ENCODE assay signal across 8 mouse cellular contexts in the genomic region with DNA sequence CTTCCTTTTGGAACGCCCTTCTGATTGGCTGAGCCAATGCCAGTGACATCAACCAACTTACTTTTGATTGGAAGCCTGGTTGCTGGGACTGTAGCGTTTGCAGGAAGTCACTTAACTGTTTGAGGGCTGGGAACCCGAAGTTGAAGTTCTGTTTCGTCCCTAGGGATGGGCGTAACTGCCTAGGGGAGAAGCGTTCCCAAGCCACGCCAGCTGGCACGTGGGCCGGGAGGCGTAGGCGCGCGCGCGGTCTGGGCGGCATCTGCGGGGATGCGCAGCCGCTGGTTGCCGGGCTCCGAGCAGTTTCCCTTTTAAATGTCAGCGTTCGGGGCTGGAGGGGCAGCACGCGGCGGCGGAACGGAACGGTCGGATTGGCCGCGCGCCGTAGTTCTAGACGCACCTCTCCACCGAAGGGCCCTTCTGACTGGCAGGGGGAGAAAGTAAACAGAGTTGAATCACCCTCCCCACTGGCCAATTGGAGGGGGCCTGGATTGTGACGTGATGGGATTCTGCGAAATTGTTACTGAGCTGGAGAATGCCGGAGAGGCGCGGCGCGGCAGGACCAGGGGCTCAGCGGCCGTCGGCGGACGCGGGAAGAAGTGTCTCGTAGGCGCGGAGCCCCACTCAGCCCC. TPM values are rescaled to one million over a fixed set of nuclear protein-coding genes. Genes with fewer than 3 reads are reported as not detected.
DNase-seq lines count a peak whose midpoint lies in the region; ATAC-seq lines count a peak whose summit lies in the region.

Gene Klf9, plus strand, starts transcription at position 538 of the 629 bp plus-strand sequence.

- H3K4me3 ChIP-seq in embryonic facial prominence, embryonic 10.5 days = peak within 1 kb of the TSS; percentile 70
- peak within 1 kb of the TSS; percentile 61 for H3K4me3 ChIP-seq in intestine, embryonic 15.5 days (replicated peaks)

- no peaks in the 10 kb centered on the region for H3K36me3 ChIP-seq in embryonic facial prominence, embryonic 10.5 days (replicated peaks)
- no peaks in the 10 kb centered on the region for H3K36me3 ChIP-seq in intestine, embryonic 15.5 days

- H3K27me3 ChIP-seq in embryonic facial prominence, embryonic 10.5 days (replicated peaks; ENCODE audit: low read depth, poor library complexity, severe bottlenecking) = peaks cover 74% of the 10 kb centered on the region
- no peaks in the 10 kb centered on the region for H3K27me3 ChIP-seq in intestine, embryonic 15.5 days (replicated peaks)

- peak within 1 kb of the TSS; percentile 96 for H3K4me2 ChIP-seq in intestine, embryonic 15.5 days (replicated peaks)

- peak within 1 kb of the TSS; percentile 57 for H3K9ac ChIP-seq in intestine, embryonic 15.5 days

- H3K9me3 ChIP-seq in embryonic facial prominence, embryonic 10.5 days = no peaks in the 10 kb centered on the region
- H3K9me3 ChIP-seq in intestine, embryonic 15.5 days = no peaks in the 10 kb centered on the region

- intact Hi-C loops in left cerebral cortex, postnatal 25 days (cut with DNase I) = loop anchor here (1.0 kb wide), 1 partner anchor 84 kb away; no protein-coding TSS in a partner anchor

- H3K27ac ChIP-seq in embryonic facial prominence, embryonic 10.5 days (replicated peaks) = peak within 1 kb of the TSS; percentile 74
- H3K27ac ChIP-seq in intestine, embryonic 15.5 days = peak within 1 kb of the TSS; percentile 91

- peaks cover 32% of the 10 kb centered on the region for H3K4me1 ChIP-seq in embryonic facial prominence, embryonic 10.5 days
- peaks cover 16% of the 10 kb centered on the region; the same call in 1 of the 2 replicates for H3K4me1 ChIP-seq in intestine, embryonic 15.5 days (replicated peaks)

- peak; percentile 97 for DNase-seq in adrenal gland, postnatal 14 days
- DNase-seq in embryonic facial prominence, embryonic 10.5 days (ENCODE audit: low spot score) = peak; percentile 91
- peak; percentile 80 to 91 for DNase-seq in gastrocnemius, postnatal 4 days (ENCODE audit: low spot score in 2 of 2)
- peak; percentile 98 to 99 for DNase-seq in left cerebral cortex, postnatal 25 days (ENCODE audit: low spot score in 2 of 2)
- peak; percentile 93 for DNase-seq in mesoderm, embryonic 11.5 days (ENCODE audit: low read depth, low spot score)
- peak; percentile 97 to 98 for DNase-seq in right cerebral cortex, postnatal 36 days (ENCODE audit: low spot score in 2 of 2)
- peak; percentile 90 to 92 for DNase-seq in urinary bladder, postnatal 4 days (ENCODE audit: low spot score in 2 of 2)

- under 1% methylated on average over 52 of the region's 52 CpGs for WGBS in embryonic facial prominence, embryonic 10.5 days
- under 1% methylated on average over 52 of the region's 52 CpGs for WGBS in intestine, embryonic 15.5 days

- ATAC-seq in intestine, embryonic 15.5 days = peak; percentile 93

RNA-seq across cellular contexts. Expression of gene Klf9, which starts in this region (rescaled TPM):
- total RNA-seq in adrenal gland, postnatal 14 days (2021) = 104 and 116 TPM in 2 replicates
- 0.79 and 0.96 TPM in 2 replicates for polyA plus RNA-seq in embryonic facial prominence, embryonic 10.5 days (2016; fragmentation: Nextera tagmentation; extraction: Ambion mirVana)
- 10 to 100 TPM; 21.4 to 33.2 TPM for total RNA-seq in gastrocnemius, postnatal 4 days (2021)
- 3.9 and 4.6 TPM in 2 replicates for polyA plus RNA-seq in intestine, embryonic 15.5 days (2015; fragmentation: Nextera tagmentation; extraction: Ambion mirVana)
- 100 to 1,000 TPM; 199 to 208 TPM for total RNA-seq in left cerebral cortex, postnatal 25 days (2021)

Comparison
In these comparisons a context has a peak if more than half of its experiments do, and no peak if none do; other contexts are left out.
1. Peak in every context shown above with its lines: DNase-seq, ATAC-seq, H3K4me3 ChIP-seq and H3K27ac ChIP-seq.
2. Peak in DNase-seq, H3K4me3 ChIP-seq and H3K27ac ChIP-seq in embryonic facial prominence, embryonic 10.5 days; RNA of the gene not detected or under 1 TPM.